Mouse (Mus musculus): ENCODE data around the gene Hcn2. TPM values are rescaled to one million over a fixed set of nuclear protein-coding genes. Genes with fewer than 3 reads are reported as not detected.
A peak's percentile ranks its signal among the peaks of the same experiment; 100 is the strongest.

Gene Hcn2
- total and polyA plus RNA-seq, 2 experiments: 0.09 to 0.45 TPM

DNA sequence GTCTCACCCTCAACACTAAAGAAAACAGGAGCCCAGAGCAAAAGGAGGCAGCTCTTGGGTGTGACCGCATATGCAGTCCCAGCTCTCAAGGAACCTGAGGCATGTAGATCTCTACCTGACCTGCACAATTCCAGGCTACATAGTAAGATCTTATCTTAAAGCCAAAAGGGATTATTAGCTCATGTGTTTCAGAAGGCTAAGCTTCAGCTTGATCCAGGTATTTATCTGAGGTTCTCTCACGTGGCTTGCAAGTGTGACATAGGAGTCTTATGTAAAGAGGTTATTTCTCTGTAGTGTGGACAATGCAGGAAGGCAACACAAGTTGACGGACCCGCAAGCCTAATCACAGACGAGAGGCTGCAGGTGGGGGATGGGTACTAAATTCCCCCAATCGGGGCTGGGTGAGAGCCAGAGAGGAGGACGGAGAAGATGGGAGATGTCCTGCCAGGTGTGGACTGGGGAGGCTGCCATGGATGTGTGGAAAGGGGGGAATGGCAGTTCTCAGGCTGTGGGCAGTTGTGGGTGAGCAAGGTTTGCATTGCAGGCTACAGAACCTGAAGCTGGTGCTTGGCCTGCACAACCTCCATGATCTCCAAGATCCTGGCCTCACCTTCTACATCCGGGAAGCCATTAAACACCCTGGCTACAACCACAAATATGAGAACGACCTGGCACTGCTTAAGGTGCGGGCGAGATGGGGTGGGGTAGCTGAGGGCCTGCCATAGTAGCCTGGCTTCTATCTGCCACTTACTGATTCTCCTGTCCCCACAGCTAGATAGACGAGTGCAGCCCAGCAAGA, 22.7 kb upstream of the Hcn2 start:
- TF ChIP-seq POLR2A (IDR thresholded peaks at IDR 0.05; ENCODE audit: extremely low read depth, insufficient read depth, low read length) (no peak), CTCF (IDR thresholded peaks at IDR 0.05; ENCODE audit: low read depth, low read length) (no peak)
- 84% methylated on average over 12 of the region's 12 CpGs for WGBS
- no peak for DNase-seq (ENCODE audit: extremely low read depth, low read depth, low spot score)
- Histone ChIP-seq H3K27me3 (ENCODE audit: control insufficient read depth, insufficient read depth, low read length) (no peaks in the 10 kb centered on the region), H3K79me2 (ENCODE audit: control insufficient read depth, insufficient read depth, low read length) (no peaks in the 10 kb centered on the region), H3K4me1 (ENCODE audit: control insufficient read depth, insufficient read depth, low read length) (peaks cover 9% of the 10 kb centered on the region), H3K4me3 (ENCODE audit: insufficient read depth, low read depth, low read length) (no peak overlapping the region), H3K9ac (ENCODE audit: low read depth, low read length) (no peak overlapping the region), H3K36me3 (ENCODE audit: control insufficient read depth, insufficient read depth, low read length) (no peaks in the 10 kb centered on the region; the same call in 1 of the 2 replicates), H3K27ac (replicated peaks; ENCODE audit: insufficient read depth, low read depth, low read length) (no peak overlapping the region)

DNA sequence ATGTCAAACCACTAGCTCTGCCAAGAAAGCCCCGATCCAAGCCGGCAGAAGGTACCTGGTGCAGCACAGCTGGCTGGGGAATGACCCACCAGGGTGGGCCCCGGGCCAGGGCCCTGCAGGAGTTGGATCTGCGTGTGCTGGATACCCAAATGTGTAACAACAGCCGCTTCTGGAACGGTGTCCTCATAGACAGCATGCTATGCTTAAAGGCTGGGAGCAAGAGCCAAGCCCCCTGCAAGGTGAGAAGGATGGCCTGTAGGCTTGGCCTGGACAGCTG, 22.1 kb upstream of the Hcn2 start:
- no peak for DNase-seq (ENCODE audit: extremely low read depth, low read depth, low spot score)
- TF ChIP-seq CTCF (IDR thresholded peaks at IDR 0.05; ENCODE audit: low read depth, low read length) (no peak), POLR2A (IDR thresholded peaks at IDR 0.05; ENCODE audit: extremely low read depth, insufficient read depth, low read length) (no peak)
- no peaks in the 10 kb centered on the region for H3K79me2 ChIP-seq (ENCODE audit: control insufficient read depth, insufficient read depth, low read length)
- no peak overlapping the region for H3K4me3 ChIP-seq (ENCODE audit: insufficient read depth, low read depth, low read length)
- peaks cover 9% of the 10 kb centered on the region for H3K4me1 ChIP-seq (ENCODE audit: control insufficient read depth, insufficient read depth, low read length)
- no peak overlapping the region for H3K27ac ChIP-seq (replicated peaks; ENCODE audit: insufficient read depth, low read depth, low read length)
- no peaks in the 10 kb centered on the region for H3K36me3 ChIP-seq (ENCODE audit: control insufficient read depth, insufficient read depth, low read length)
- WGBS: 84% methylated on average over 6 of the region's 6 CpGs
- no peak overlapping the region for H3K9ac ChIP-seq (ENCODE audit: low read depth, low read length)
- no peaks in the 10 kb centered on the region for H3K27me3 ChIP-seq (ENCODE audit: control insufficient read depth, insufficient read depth, low read length)

DNA sequence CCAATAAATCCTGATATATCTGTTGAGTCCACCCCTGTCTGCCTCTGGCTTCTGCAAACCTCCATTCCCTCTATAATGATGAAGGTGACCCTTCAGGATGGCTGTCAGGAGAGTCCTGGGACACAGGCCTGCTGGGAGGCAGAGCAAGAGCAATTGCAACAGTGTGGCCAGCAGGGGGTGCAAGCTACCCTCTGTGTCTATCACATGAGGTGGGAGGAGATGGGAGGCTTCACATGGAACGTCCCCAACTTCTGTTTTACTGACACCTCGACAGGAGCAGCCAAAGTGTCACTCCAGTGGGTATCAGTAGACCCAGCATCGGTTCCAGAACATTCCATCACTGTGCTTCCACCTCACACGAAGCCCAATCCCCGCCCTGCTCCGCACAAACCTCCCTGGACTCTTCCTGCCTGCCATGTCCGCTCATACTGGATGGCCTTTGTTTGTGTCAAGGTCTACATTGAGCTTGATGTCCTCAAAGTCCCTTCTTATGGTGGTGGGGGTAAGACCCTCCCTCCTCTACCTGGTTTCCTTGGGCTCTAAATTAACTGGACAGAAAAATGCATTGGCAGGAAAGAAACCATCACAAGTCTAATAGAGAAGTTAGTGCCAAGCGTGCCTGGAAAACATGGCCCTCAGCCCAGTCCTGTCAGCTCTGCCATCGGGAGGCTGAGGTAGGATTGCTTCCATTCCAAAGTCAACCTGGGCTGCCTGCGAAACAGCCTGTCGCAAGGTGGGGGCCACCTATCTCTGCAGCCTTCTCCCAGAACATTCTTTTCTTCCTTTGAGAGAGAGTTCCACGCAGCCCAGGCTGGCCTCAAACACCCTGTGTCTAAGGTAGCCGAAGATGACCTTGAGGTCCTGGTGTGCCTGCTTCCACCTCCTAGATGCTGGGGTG, 21.0 kb upstream of the Hcn2 start:
- TF ChIP-seq POLR2A (IDR thresholded peaks at IDR 0.05; ENCODE audit: extremely low read depth, insufficient read depth, low read length): no peak
- TF ChIP-seq CTCF (IDR thresholded peaks at IDR 0.05; ENCODE audit: low read depth, low read length): peak; percentile 96
- H3K27ac ChIP-seq (replicated peaks; ENCODE audit: insufficient read depth, low read depth, low read length): 0 out of 2 replicates have a peak overlapping the region, but pooled peaks have one; percentile 2
- H3K36me3 ChIP-seq (ENCODE audit: control insufficient read depth, insufficient read depth, low read length): no peaks in the 10 kb centered on the region
- 24% methylated on average over 13 of the region's 13 CpGs for WGBS
- no peaks in the 10 kb centered on the region for H3K27me3 ChIP-seq (ENCODE audit: control insufficient read depth, insufficient read depth, low read length)
- peaks cover 9% of the 10 kb centered on the region for H3K4me1 ChIP-seq (ENCODE audit: control insufficient read depth, insufficient read depth, low read length)
- H3K9ac ChIP-seq (ENCODE audit: low read depth, low read length): no peak overlapping the region
- no peak overlapping the region for H3K4me3 ChIP-seq (ENCODE audit: insufficient read depth, low read depth, low read length)
- no peaks in the 10 kb centered on the region for H3K79me2 ChIP-seq (ENCODE audit: control insufficient read depth, insufficient read depth, low read length)
- DNase-seq (ENCODE audit: extremely low read depth, low read depth, low spot score): peak; percentile 85

DNA sequence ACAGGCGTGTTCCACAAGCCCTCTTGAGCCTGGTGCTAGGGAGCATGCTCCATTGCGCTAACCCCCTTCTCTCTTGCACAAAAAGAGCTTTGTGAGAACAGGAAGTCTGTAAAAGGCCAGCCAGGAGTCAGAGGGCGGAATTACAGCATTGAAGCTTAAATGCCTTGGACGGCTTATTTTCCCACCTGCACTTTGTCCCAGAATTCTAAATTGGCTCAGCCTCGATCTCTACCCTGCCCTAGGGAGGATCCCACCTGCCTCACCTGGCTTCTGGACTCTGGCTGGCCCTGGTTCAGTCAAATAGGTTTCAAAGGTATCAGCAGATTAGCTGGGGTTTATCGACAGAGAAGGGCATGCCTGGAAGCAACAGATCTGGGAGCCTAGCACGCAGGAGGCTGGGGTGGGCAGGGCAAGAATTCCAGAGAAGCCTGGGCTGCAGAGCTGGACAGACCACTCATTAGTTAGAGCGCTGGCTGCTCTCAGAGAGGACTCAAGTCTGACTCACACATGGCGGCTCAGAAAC, 20.2 kb upstream of the Hcn2 start:
- H3K9ac ChIP-seq (ENCODE audit: low read depth, low read length): no peak overlapping the region
- H3K79me2 ChIP-seq (ENCODE audit: control insufficient read depth, insufficient read depth, low read length): no peaks in the 10 kb centered on the region
- H3K36me3 ChIP-seq (ENCODE audit: control insufficient read depth, insufficient read depth, low read length): no peaks in the 10 kb centered on the region
- H3K4me1 ChIP-seq (ENCODE audit: control insufficient read depth, insufficient read depth, low read length): peaks cover 13% of the 10 kb centered on the region
- no peaks in the 10 kb centered on the region for H3K27me3 ChIP-seq (ENCODE audit: control insufficient read depth, insufficient read depth, low read length)
- no peak overlapping the region for H3K4me3 ChIP-seq (ENCODE audit: insufficient read depth, low read depth, low read length)
- WGBS: 21% methylated on average over 9 of the region's 9 CpGs
- peak; percentile 79 for DNase-seq (ENCODE audit: extremely low read depth, low read depth, low spot score)
- no peak for TF ChIP-seq POLR2A (IDR thresholded peaks at IDR 0.05; ENCODE audit: extremely low read depth, insufficient read depth, low read length)
- no peak for TF ChIP-seq CTCF (IDR thresholded peaks at IDR 0.05; ENCODE audit: low read depth, low read length)
- H3K27ac ChIP-seq (replicated peaks; ENCODE audit: insufficient read depth, low read depth, low read length): peak overlapping the region; percentile 6; the same call in 1 of the 2 replicates

DNA sequence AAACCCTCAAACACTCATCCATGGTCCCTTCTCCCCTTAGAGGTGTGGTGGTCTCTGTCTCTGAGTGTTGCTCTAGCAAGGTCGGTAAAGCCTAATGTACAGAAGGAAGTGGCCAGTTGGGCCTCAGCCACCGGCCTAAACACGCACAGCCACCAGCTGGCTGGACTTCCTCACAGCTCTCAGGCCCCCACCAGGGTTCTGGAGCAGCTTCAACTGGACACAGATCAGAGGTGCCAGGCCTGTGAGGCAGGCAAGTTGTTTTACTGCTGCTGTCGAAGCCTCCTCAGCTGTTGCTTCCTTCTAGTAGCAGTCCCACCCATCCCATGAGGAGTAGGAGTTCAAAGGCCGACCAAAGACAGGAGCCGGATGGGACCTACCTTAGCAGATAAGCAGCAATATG, 18.5 kb upstream of the Hcn2 start:
- H3K27me3 ChIP-seq (ENCODE audit: control insufficient read depth, insufficient read depth, low read length): no peaks in the 10 kb centered on the region
- no peaks in the 10 kb centered on the region for H3K79me2 ChIP-seq (ENCODE audit: control insufficient read depth, insufficient read depth, low read length)
- no peak overlapping the region for H3K27ac ChIP-seq (replicated peaks; ENCODE audit: insufficient read depth, low read depth, low read length)
- no peaks in the 10 kb centered on the region for H3K36me3 ChIP-seq (ENCODE audit: control insufficient read depth, insufficient read depth, low read length)
- peaks cover 21% of the 10 kb centered on the region for H3K4me1 ChIP-seq (ENCODE audit: control insufficient read depth, insufficient read depth, low read length)
- TF ChIP-seq POLR2A (IDR thresholded peaks at IDR 0.05; ENCODE audit: extremely low read depth, insufficient read depth, low read length) (no peak), CTCF (IDR thresholded peaks at IDR 0.05; ENCODE audit: low read depth, low read length) (no peak)
- no peak overlapping the region for H3K4me3 ChIP-seq (ENCODE audit: insufficient read depth, low read depth, low read length)
- no peak for DNase-seq (ENCODE audit: extremely low read depth, low read depth, low spot score)
- no peak overlapping the region for H3K9ac ChIP-seq (ENCODE audit: low read depth, low read length)
- 54% methylated on average over 6 of the region's 6 CpGs for WGBS

Measured in liver, adult 2 months (tissue).